In the genomic region with DNA sequence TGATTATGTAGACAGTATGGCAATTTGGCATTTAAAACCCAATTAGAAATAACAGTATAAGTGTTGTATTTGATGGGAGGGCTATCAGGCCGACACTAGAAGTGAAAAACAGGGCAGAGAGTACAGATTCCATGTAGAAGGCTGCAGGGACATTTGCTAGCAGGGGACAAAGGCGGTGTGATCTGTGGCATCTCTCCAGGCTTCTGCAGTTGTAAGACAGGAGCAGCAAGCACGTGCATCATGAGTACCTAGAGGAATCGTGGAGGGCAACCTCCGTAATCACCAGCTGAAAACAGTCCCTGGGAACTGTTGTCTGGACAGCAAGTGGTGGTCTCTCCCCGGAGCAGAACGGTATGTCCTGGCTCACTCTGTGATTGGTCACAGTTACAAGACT, we compare ENCODE assay signal across 13 mouse cellular contexts. TPM values are rescaled to one million over a fixed set of nuclear protein-coding genes. Genes with fewer than 3 reads are reported as not detected.
DNase-seq lines count a peak whose midpoint lies in the region; ATAC-seq and TF ChIP-seq lines count a peak whose summit lies in the region.
"Had no signal": no experiment of that assay in that cellular context is flagged by ENCODE, and none has a peak within 500 bp of the region (broad histone marks: within the 10 kb centered on the region; RNA-seq: fewer than 3 reads in every experiment).

No protein-coding gene starts in this region.

- H3K36me3 ChIP-seq in heart, adult 2 months (ENCODE audit: control insufficient read depth, insufficient read depth, low read length) = peaks cover 22% of the 10 kb centered on the region
- no peaks in the 10 kb centered on the region for H3K36me3 ChIP-seq in heart, embryonic 15.5 days
- no peaks in the 10 kb centered on the region for H3K36me3 ChIP-seq in liver, embryonic 15.5 days (replicated peaks)
- H3K36me3 ChIP-seq in intestine, embryonic 16.5 days (ENCODE audit: control insufficient read depth, insufficient read depth, low read length) = no peaks in the 10 kb centered on the region
- H3K36me3 ChIP-seq in hindbrain, embryonic 14.5 days (replicated peaks; ENCODE audit: control insufficient read depth, insufficient read depth) = no peaks in the 10 kb centered on the region
- H3K36me3 ChIP-seq in forebrain, postnatal 0 days (ENCODE audit: insufficient read depth) = no peaks in the 10 kb centered on the region
- H3K36me3 ChIP-seq: hindbrain, embryonic 15.5 days; limb, embryonic 15.5 days; midbrain, embryonic 13.5 days had no signal

- TF ChIP-seq EP300 in heart, adult 2 months (IDR thresholded peaks at IDR 0.05; ENCODE audit: insufficient read depth, low read depth, low read length) = no peak

- 23% methylated on average over 7 of the region's 7 CpGs for WGBS in heart, adult 2 months
- WGBS in heart, embryonic 15.5 days = 43% methylated on average over 7 of the region's 7 CpGs
- 52% methylated on average over 7 of the region's 7 CpGs for WGBS in liver, embryonic 15.5 days (ENCODE audit: insufficient replicate concordance)
- WGBS in intestine, embryonic 16.5 days = 77% methylated on average over 7 of the region's 7 CpGs
- 78% methylated on average over 7 of the region's 7 CpGs for WGBS in hindbrain, embryonic 14.5 days
- 86% methylated on average over 7 of the region's 7 CpGs for WGBS in forebrain, postnatal 0 days

- intact Hi-C loops in heart, adult 2 months (cut with DNase I) = loop anchor here (5.0 kb wide), 2 partner anchors 136 to 366 kb away; no protein-coding TSS in a partner anchor
- intact Hi-C loops in heart, postnatal 25 days (cut with DNase I) = loop anchor here (5.0 kb wide), 1 partner anchor 206 kb away; no protein-coding TSS in a partner anchor

- ATAC-seq in heart, embryonic 15.5 days (replicated peaks; ENCODE audit: insufficient number of reproducible peaks, insufficient read depth, low FRiP score, low read depth) = 0 out of 2 replicates have a peak, but pooled peaks have one; percentile 29
- ATAC-seq in liver, embryonic 15.5 days (ENCODE audit: insufficient read depth) = no peak; the same call in 1 of the 2 replicates
- ATAC-seq in intestine, embryonic 16.5 days = no peak
- no peak for ATAC-seq in hindbrain, embryonic 14.5 days (ENCODE audit: low FRiP score)
- ATAC-seq in forebrain, postnatal 0 days = no peak
- ATAC-seq: midbrain, embryonic 13.5 days had no signal

- DNase-seq in heart, adult 2 months = peak in 1 of 2 experiments; percentile 38
- no peak for DNase-seq in heart, postnatal 25 days (ENCODE audit: low spot score)
- peak; percentile 22 for DNase-seq in R1 (ENCODE audit: low read depth, low spot score)
- no peak for DNase-seq in hindbrain, embryonic 14.5 days (ENCODE audit: low spot score)
- no peak for DNase-seq in forebrain, postnatal 0 days
- DNase-seq: adrenal gland, postnatal 36 days; cerebellum, adult 2 months had no signal

- peaks cover 18% of the 10 kb centered on the region for H3K4me1 ChIP-seq in heart, adult 2 months (ENCODE audit: control insufficient read depth, insufficient read depth, low read length)
- H3K4me1 ChIP-seq in heart, embryonic 15.5 days (replicated peaks) = peaks cover 20% of the 10 kb centered on the region
- H3K4me1 ChIP-seq in liver, embryonic 15.5 days (replicated peaks) = peaks cover 23% of the 10 kb centered on the region
- H3K4me1 ChIP-seq in intestine, embryonic 16.5 days (ENCODE audit: control insufficient read depth, insufficient read depth, low read length) = 0 out of 2 replicates have a peak, but pooled peaks cover 5% of the 10 kb centered on the region
- H3K4me1 ChIP-seq in hindbrain, embryonic 14.5 days (replicated peaks; ENCODE audit: control insufficient read depth, insufficient read depth, low read length) = no peaks in the 10 kb centered on the region; the same call in 1 of the 2 replicates
- H3K4me1 ChIP-seq in forebrain, postnatal 0 days (ENCODE audit: insufficient read depth) = no peaks in the 10 kb centered on the region

- TF ChIP-seq POLR2A in heart, adult 2 months (IDR thresholded peaks at IDR 0.05; ENCODE audit: insufficient read depth, low read depth, low read length) = no peak

- peak overlapping the region; percentile 33; the same call in 1 of the 2 replicates for H3K4me3 ChIP-seq in heart, adult 2 months
- no peak overlapping the region for H3K4me3 ChIP-seq in heart, embryonic 15.5 days
- H3K4me3 ChIP-seq in liver, embryonic 15.5 days (replicated peaks) = 0 out of 2 replicates have a peak overlapping the region, but pooled peaks have one; percentile 39
- H3K4me3 ChIP-seq in intestine, embryonic 16.5 days (ENCODE audit: low read length) = no peak overlapping the region
- H3K4me3 ChIP-seq in hindbrain, embryonic 14.5 days (replicated peaks; ENCODE audit: low read length) = no peak overlapping the region
- no peak overlapping the region for H3K4me3 ChIP-seq in forebrain, postnatal 0 days (ENCODE audit: low read depth, low read length)
- H3K4me3 ChIP-seq: hindbrain, embryonic 15.5 days; limb, embryonic 15.5 days; midbrain, embryonic 13.5 days had no signal

- peak overlapping the region; percentile 84 for H3K27ac ChIP-seq in heart, adult 2 months
- H3K27ac ChIP-seq in heart, embryonic 15.5 days = peak overlapping the region; percentile 53; the same call in 1 of the 2 replicates
- H3K27ac ChIP-seq in liver, embryonic 15.5 days (replicated peaks) = no peak overlapping the region
- H3K27ac ChIP-seq in intestine, embryonic 16.5 days (ENCODE audit: low read length) = no peak overlapping the region
- H3K27ac ChIP-seq in hindbrain, embryonic 14.5 days = no peak overlapping the region
- no peak overlapping the region for H3K27ac ChIP-seq in forebrain, postnatal 0 days (ENCODE audit: low read depth, low read length)
- H3K27ac ChIP-seq: hindbrain, embryonic 15.5 days; limb, embryonic 15.5 days; midbrain, embryonic 13.5 days had no signal

- H3K9me3 ChIP-seq in heart, embryonic 15.5 days (replicated peaks) = no peaks in the 10 kb centered on the region
- H3K9me3 ChIP-seq in liver, embryonic 15.5 days (replicated peaks) = no peaks in the 10 kb centered on the region
- H3K9me3 ChIP-seq in intestine, embryonic 16.5 days (ENCODE audit: control insufficient read depth, low read length) = no peaks in the 10 kb centered on the region
- no peaks in the 10 kb centered on the region for H3K9me3 ChIP-seq in hindbrain, embryonic 14.5 days (ENCODE audit: control insufficient read depth, low read length)
- no peaks in the 10 kb centered on the region for H3K9me3 ChIP-seq in forebrain, postnatal 0 days (ENCODE audit: low read length)
- H3K9me3 ChIP-seq: hindbrain, embryonic 15.5 days; limb, embryonic 15.5 days; midbrain, embryonic 13.5 days had no signal

- H3K27me3 ChIP-seq in heart, adult 2 months (ENCODE audit: control insufficient read depth, insufficient read depth, low read length) = no peaks in the 10 kb centered on the region
- no peaks in the 10 kb centered on the region for H3K27me3 ChIP-seq in heart, embryonic 15.5 days
- H3K27me3 ChIP-seq in liver, embryonic 15.5 days = no peaks in the 10 kb centered on the region
- H3K27me3 ChIP-seq in intestine, embryonic 16.5 days (replicated peaks; ENCODE audit: control insufficient read depth, insufficient read depth, low read length) = no peaks in the 10 kb centered on the region
- no peaks in the 10 kb centered on the region for H3K27me3 ChIP-seq in hindbrain, embryonic 14.5 days (ENCODE audit: control insufficient read depth, insufficient read depth, low read length)
- no peaks in the 10 kb centered on the region for H3K27me3 ChIP-seq in forebrain, postnatal 0 days (ENCODE audit: insufficient read depth, low read length)
- H3K27me3 ChIP-seq: hindbrain, embryonic 15.5 days; limb, embryonic 15.5 days; midbrain, embryonic 13.5 days had no signal

- no peaks in the 10 kb centered on the region for H3K79me2 ChIP-seq in heart, adult 2 months (replicated peaks; ENCODE audit: control insufficient read depth, insufficient read depth, low read length)

- peak overlapping the region; percentile 23; the same call in 1 of the 2 replicates for H3K9ac ChIP-seq in heart, adult 2 months (ENCODE audit: low read depth, low read length)
- H3K9ac ChIP-seq in heart, embryonic 15.5 days = no peak overlapping the region
- H3K9ac ChIP-seq in liver, embryonic 15.5 days = no peak overlapping the region
- no peak overlapping the region for H3K9ac ChIP-seq in intestine, embryonic 16.5 days (ENCODE audit: low read depth, low read length)
- no peak overlapping the region for H3K9ac ChIP-seq in hindbrain, embryonic 14.5 days
- H3K9ac ChIP-seq in forebrain, postnatal 0 days = no peak overlapping the region
- H3K9ac ChIP-seq: hindbrain, embryonic 15.5 days; limb, embryonic 15.5 days; midbrain, embryonic 13.5 days had no signal

- no peak for TF ChIP-seq CTCF in heart, adult 2 months (IDR thresholded peaks at IDR 0.05)
- TF ChIP-seq CTCF in forebrain, postnatal 0 days (IDR thresholded peaks at IDR 0.05; ENCODE audit: low read depth) = no peak

- peak overlapping the region; percentile 47 for H3K4me2 ChIP-seq in heart, embryonic 15.5 days
- peak overlapping the region; percentile 53 for H3K4me2 ChIP-seq in liver, embryonic 15.5 days
- H3K4me2 ChIP-seq in intestine, embryonic 16.5 days (ENCODE audit: low read depth, low read length) = no peak overlapping the region
- H3K4me2 ChIP-seq in hindbrain, embryonic 14.5 days (replicated peaks) = no peak overlapping the region
- H3K4me2 ChIP-seq in forebrain, postnatal 0 days (ENCODE audit: low read depth) = no peak overlapping the region
- H3K4me2 ChIP-seq: limb, embryonic 15.5 days had no signal

RNA-seq across cellular contexts. Expression of a gene that starts 37.2 kb away (rescaled TPM):
- 10 to 100 TPM; 23.2 to 25.6 TPM for total RNA-seq in heart, adult 2 months (2021)
- 8.2 and 13.9 TPM in 2 replicates for polyA plus RNA-seq in heart, adult 2 months (2012; rRNA removed)
- 10 to 100 TPM; 32.3 to 41.2 TPM for total RNA-seq in heart, postnatal 25 days (2021)
- polyA plus RNA-seq in heart, embryonic 15.5 days (2015; fragmentation: Nextera tagmentation; extraction: Ambion mirVana) = 38.8 and 39.4 TPM in 2 replicates
- polyA plus RNA-seq in liver, embryonic 15.5 days (2015; fragmentation: Nextera tagmentation; extraction: Ambion mirVana) = 10.0 and 11.5 TPM in 2 replicates
- 22.7 and 22.9 TPM in 2 replicates for polyA plus RNA-seq in intestine, embryonic 16.5 days (2015; fragmentation: Nextera tagmentation; extraction: Ambion mirVana)
- 22.3 and 23.1 TPM in 2 replicates for polyA plus RNA-seq in hindbrain, embryonic 14.5 days (2014; fragmentation: Nextera tagmentation; extraction: Ambion mirVana)
- 12.5 and 14.1 TPM in 2 replicates for total RNA-seq in forebrain, postnatal 0 days (2014; rRNA removed)
- polyA plus RNA-seq in forebrain, postnatal 0 days (2015; fragmentation: Nextera tagmentation; extraction: Ambion mirVana) = 3.9 and 6.1 TPM in 2 replicates

Comparison
In these comparisons a context has a peak if more than half of its experiments do, and no peak if none do; other contexts are left out.
1. H3K4me3 ChIP-seq: peak in heart, adult 2 months (single experiment) and liver, embryonic 15.5 days (single experiment); none in heart, embryonic 15.5 days (single experiment), intestine, embryonic 16.5 days (single experiment), hindbrain, embryonic 14.5 days (single experiment) and forebrain, postnatal 0 days (single experiment).
2. H3K27ac ChIP-seq: peak in heart, adult 2 months (single experiment) and heart, embryonic 15.5 days (single experiment); none in liver, embryonic 15.5 days (single experiment), intestine, embryonic 16.5 days (single experiment), hindbrain, embryonic 14.5 days (single experiment) and forebrain, postnatal 0 days (single experiment).
3. H3K4me2 ChIP-seq: peak in heart, embryonic 15.5 days (single experiment) and liver, embryonic 15.5 days (single experiment); none in intestine, embryonic 16.5 days (single experiment), hindbrain, embryonic 14.5 days (single experiment) and forebrain, postnatal 0 days (single experiment).